In the genomic region with DNA sequence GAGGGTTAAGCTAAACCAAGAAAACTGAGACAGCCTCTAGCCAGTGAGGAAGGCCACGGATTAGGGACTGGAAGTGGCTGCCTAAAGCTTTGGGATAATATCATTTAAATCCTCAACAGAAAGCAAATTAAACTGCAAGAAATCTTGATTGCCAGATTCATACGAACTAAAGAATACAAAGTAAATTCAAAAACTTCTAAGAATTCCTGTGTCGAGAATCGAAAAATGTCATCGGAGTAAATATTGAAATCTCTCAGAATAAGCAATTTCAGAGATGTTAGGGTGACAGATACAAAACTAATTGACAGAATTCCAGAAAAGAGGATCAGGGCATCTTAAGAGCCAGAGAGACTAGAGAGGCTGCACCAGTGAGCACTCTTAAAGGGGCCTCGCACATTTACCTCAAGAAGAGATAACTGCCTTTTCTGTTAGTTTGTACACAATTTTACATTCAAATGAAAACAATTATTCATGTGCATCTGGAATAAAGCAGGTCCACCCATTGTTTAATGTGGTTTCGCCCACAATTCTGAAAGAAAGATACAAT, we compare ENCODE assay signal across 28 mouse cellular contexts.
DNase-seq lines count a peak whose midpoint lies in the region; ATAC-seq and TF ChIP-seq lines count a peak whose summit lies in the region.
"Had no signal": no experiment of that assay in that cellular context is flagged by ENCODE, and none has a peak within 500 bp of the region (broad histone marks: within the 10 kb centered on the region; RNA-seq: fewer than 3 reads in every experiment).

No protein-coding gene starts in this region.

- H3K27ac ChIP-seq in gastrocnemius, adult 2 months = no peak overlapping the region
- 0 out of 2 replicates have a peak overlapping the region, but pooled peaks have one; percentile 11 for H3K27ac ChIP-seq in brown adipose tissue, adult 24 weeks (replicated peaks; ENCODE audit: low read depth, low read length)
- H3K27ac ChIP-seq in midbrain, embryonic 13.5 days = peak overlapping the region; percentile 68
- H3K27ac ChIP-seq: heart, adult 2 months; intestine, embryonic 15.5 days; liver, embryonic 14.5 days; macrophage; neural tube, embryonic 12.5 days; stomach, embryonic 15.5 days had no signal

- no peak overlapping the region for H3K9ac ChIP-seq in midbrain, embryonic 13.5 days (replicated peaks)
- H3K9ac ChIP-seq: embryonic facial prominence, embryonic 15.5 days; heart, embryonic 12.5 days; intestine, embryonic 15.5 days; liver, embryonic 14.5 days; neural tube, embryonic 12.5 days; stomach, embryonic 15.5 days had no signal

- peak overlapping the region; percentile 3; the same call in 1 of the 2 replicates for H3K4me3 ChIP-seq in gastrocnemius, adult 2 months
- no peak overlapping the region for H3K4me3 ChIP-seq in brown adipose tissue, adult 24 weeks (ENCODE audit: insufficient read depth, low read depth, low read length)
- H3K4me3 ChIP-seq in midbrain, embryonic 13.5 days (replicated peaks) = no peak overlapping the region
- H3K4me3 ChIP-seq: embryonic facial prominence, embryonic 15.5 days; heart, adult 2 months; heart, embryonic 12.5 days; intestine, embryonic 15.5 days; myocyte; neural tube, embryonic 12.5 days; stomach, embryonic 15.5 days had no signal

- H3K9me3 ChIP-seq in midbrain, embryonic 13.5 days = no peaks in the 10 kb centered on the region
- H3K9me3 ChIP-seq: embryonic facial prominence, embryonic 15.5 days; heart, embryonic 12.5 days; intestine, embryonic 15.5 days; neural tube, embryonic 12.5 days; stomach, embryonic 15.5 days had no signal

- no peak for TF ChIP-seq CTCF in gastrocnemius, adult 2 months (IDR thresholded peaks at IDR 0.05)

- intact Hi-C loops in gastrocnemius, adult 2 months (cut with DNase I) = no loop called here

- no peaks in the 10 kb centered on the region for H3K27me3 ChIP-seq in midbrain, embryonic 13.5 days
- H3K27me3 ChIP-seq: embryonic facial prominence, embryonic 15.5 days; heart, embryonic 12.5 days; intestine, embryonic 15.5 days; neural tube, embryonic 12.5 days; stomach, embryonic 15.5 days had no signal

- peak; percentile 59; the same call in 1 of the 2 replicates for ATAC-seq in midbrain, embryonic 13.5 days
- no peak for ATAC-seq in CD4-positive, CD25-positive, alpha-beta regulatory T cell, adult 4 months
- ATAC-seq in monocyte, adult 5-6 weeks (replicated peaks; ENCODE audit: insufficient number of reproducible peaks, low FRiP score, low TSS enrichment, poor library complexity, severe bottlenecking) = no peak
- ATAC-seq: forebrain, embryonic 14.5 days; intestine, embryonic 15.5 days had no signal

- no peak for DNase-seq in gastrocnemius, adult 2 months
- DNase-seq in gastrocnemius, postnatal 25 days = no peak
- DNase-seq in retina, embryonic 14.5 days (ENCODE audit: low spot score) = peak; percentile 27
- DNase-seq in gastrocnemius, postnatal 10 days = no peak
- DNase-seq: adrenal gland, postnatal 25 days; cerebellum, adult 8-10 months; cerebellum, postnatal 36 days; embryo, embryonic 11 days; heart, adult 2 months; heart, postnatal 4 days; kidney, adult 2 months; kidney, postnatal 10 days; liver; lung, adult 2 months; lung, postnatal 10 days had no signal

- H3K4me2 ChIP-seq in midbrain, embryonic 13.5 days (replicated peaks) = no peak overlapping the region
- H3K4me2 ChIP-seq: embryonic facial prominence, embryonic 15.5 days; heart, embryonic 12.5 days; intestine, embryonic 15.5 days; neural tube, embryonic 12.5 days; stomach, embryonic 15.5 days had no signal

- no peaks in the 10 kb centered on the region for H3K36me3 ChIP-seq in midbrain, embryonic 13.5 days
- H3K36me3 ChIP-seq: embryonic facial prominence, embryonic 15.5 days; heart, embryonic 12.5 days; intestine, embryonic 15.5 days; neural tube, embryonic 12.5 days; stomach, embryonic 15.5 days had no signal

- H3K4me1 ChIP-seq in brown adipose tissue, adult 24 weeks (ENCODE audit: control insufficient read depth, insufficient read depth, insufficient read length, low read length) = no peaks in the 10 kb centered on the region
- peaks cover 27% of the 10 kb centered on the region for H3K4me1 ChIP-seq in midbrain, embryonic 13.5 days (replicated peaks)
- H3K4me1 ChIP-seq: embryonic facial prominence, embryonic 15.5 days; heart, embryonic 12.5 days; intestine, embryonic 15.5 days; neural tube, embryonic 12.5 days; stomach, embryonic 15.5 days had no signal

- WGBS in midbrain, embryonic 13.5 days = 39% methylated on average over 7 of the region's 7 CpGs
